Mouse (Mus musculus): ENCODE measurements around the gene Rdh13. TPM values are rescaled to one million over a fixed set of nuclear protein-coding genes. Genes with fewer than 3 reads are reported as not detected.
"Not testable (repeated sequence)": the region's sequence is repeated elsewhere in the genome, so short reads cannot be mapped to it uniquely, and the experiment has no call there.

Rdh13 gene
- total RNA-seq, 2 experiments from 2014 or later, result 1.8 to 4.7 TPM

GRCm38 (mm10) chr7:4437721-4438120 is 7.7 kb downstream of the Rdh13 start:
- no peak for ATAC-seq (ENCODE audit: poor library complexity, severe bottlenecking)

GRCm38 (mm10) chr7:4432026-4432425 is 13.4 kb downstream of the Rdh13 start:
- ATAC-seq (ENCODE audit: poor library complexity, severe bottlenecking), result no peak

- ATAC-seq (ENCODE audit: poor library complexity, severe bottlenecking), result peak; percentile 63
Observed at GRCm38 (mm10) chr7:4431548-4431947, 13.9 kb downstream of the Rdh13 start.

- ATAC-seq (ENCODE audit: poor library complexity, severe bottlenecking), result no peak
Observed at GRCm38 (mm10) chr7:4430246-4430844, 15.1 kb downstream of the Rdh13 start.

GRCm38 (mm10) chr7:4427161-4427912 is 18.1 kb downstream of the Rdh13 start:
- ATAC-seq (ENCODE audit: poor library complexity, severe bottlenecking), result peak; percentile 98

GRCm38 (mm10) chr7:4420230-4420629 is 25.2 kb downstream of the Rdh13 start:
- ATAC-seq (ENCODE audit: poor library complexity, severe bottlenecking), result no peak

GRCm38 (mm10) chr7:4419681-4420080 is 25.8 kb downstream of the Rdh13 start:
- ATAC-seq (ENCODE audit: poor library complexity, severe bottlenecking), result no peak

- ATAC-seq (ENCODE audit: poor library complexity, severe bottlenecking), result not testable (repeated sequence)
Observed at GRCm38 (mm10) chr7:4412406-4412805, 33.0 kb downstream of the Rdh13 start.

- no peak for ATAC-seq (ENCODE audit: poor library complexity, severe bottlenecking)
Observed at GRCm38 (mm10) chr7:4397730-4398129, 47.7 kb downstream of the Rdh13 start, which contains the start of gene Gp6. Gp6 (minus strand) TSS chr7:4397744.

Other genes starting within 250 kb of the Rdh13 start
- gene Lilra5, start 207.9 kb downstream of the Rdh13 start, total RNA-seq (2015), result 0.25 and 1.8 TPM in 2 replicates
- gene Lilra5, start 207.9 kb downstream of the Rdh13 start, total RNA-seq (2017), result 0.44 and 0.69 TPM in 2 replicates
- gene Ncr1, start 107.9 kb downstream of the Rdh13 start, total RNA-seq (2015), result 12.5 and 18.9 TPM in 2 replicates
- gene Ncr1, start 107.9 kb downstream of the Rdh13 start, total RNA-seq (2017), result 8.4 and 19.4 TPM in 2 replicates
- 0.07 TPM in 1 of 2 replicates, not detected in the other for gene Gp6, start 47.9 kb downstream of the Rdh13 start, total RNA-seq (2015)
- gene Gp6, start 47.9 kb downstream of the Rdh13 start, total RNA-seq (2017), result 0.07 TPM in 1 of 2 replicates, not detected in the other
- gene Eps8l1, start 15.0 kb upstream of the Rdh13 start, total RNA-seq (2015), result 1.4 and 5.3 TPM in 2 replicates
- 4.5 and 5.1 TPM in 2 replicates for gene Eps8l1, start 15.0 kb upstream of the Rdh13 start, total RNA-seq (2017)
- gene Ppp1r12c, start 56.0 kb upstream of the Rdh13 start, total RNA-seq (2015), result 106 and 134 TPM in 2 replicates
- gene Ppp1r12c, start 56.0 kb upstream of the Rdh13 start, total RNA-seq (2017), result 146 and 169 TPM in 2 replicates
- gene Tnnt1, start 70.7 kb upstream of the Rdh13 start, total RNA-seq (2015), result 2.6 and 5.8 TPM in 2 replicates
- gene Tnnt1, start 70.7 kb upstream of the Rdh13 start, total RNA-seq (2017), result 8.6 and 13.4 TPM in 2 replicates
- gene Tnni3, start 78.6 kb upstream of the Rdh13 start, total RNA-seq (2015), result 5.1 and 8.8 TPM in 2 replicates
- gene Tnni3, start 78.6 kb upstream of the Rdh13 start, total RNA-seq (2017), result 1.7 TPM in 1 of 2 replicates, not detected in the other
- gene Dnaaf3, start 86.8 kb upstream of the Rdh13 start, total RNA-seq (2015), result 1.3 TPM in 2 replicates
- gene Dnaaf3, start 86.8 kb upstream of the Rdh13 start, total RNA-seq (2017), result 1.0 TPM in 2 replicates
- gene Syt5, start 101.9 kb upstream of the Rdh13 start, total RNA-seq (2015), result not detected in 2 replicates
- gene Syt5, start 101.9 kb upstream of the Rdh13 start, total RNA-seq (2017), result not detected in 2 replicates
- not detected in 2 replicates for gene Ptprh, start 158.4 kb upstream of the Rdh13 start, total RNA-seq (2015)
- gene Ptprh, start 158.4 kb upstream of the Rdh13 start, total RNA-seq (2017), result not detected in 2 replicates
- 8.9 and 10.7 TPM in 2 replicates for gene Tmem86b, start 185.8 kb upstream of the Rdh13 start, total RNA-seq (2015)
- gene Tmem86b, start 185.8 kb upstream of the Rdh13 start, total RNA-seq (2017), result 13.6 and 22.1 TPM in 2 replicates
- 71.1 and 72.6 TPM in 2 replicates for gene Ppp6r1, start 213.4 kb upstream of the Rdh13 start, total RNA-seq (2015)
- gene Ppp6r1, start 213.4 kb upstream of the Rdh13 start, total RNA-seq (2017), result 85.6 and 101 TPM in 2 replicates
- 12.7 and 16.9 TPM in 2 replicates for gene Hspbp1, start 239.4 kb upstream of the Rdh13 start, total RNA-seq (2015)
- gene Hspbp1, start 239.4 kb upstream of the Rdh13 start, total RNA-seq (2017), result 9.8 and 15.3 TPM in 2 replicates
- gene Brsk1, start 245.0 kb upstream of the Rdh13 start, total RNA-seq (2015), result not detected in 2 replicates
- gene Brsk1, start 245.0 kb upstream of the Rdh13 start, total RNA-seq (2017), result not detected in 2 replicates

Measured in megakaryocyte, adult 5-6 weeks (primary cell).